Mouse (Mus musculus): ENCODE results near the gene 1700011L22Rik. TPM values are rescaled to one million over a fixed set of nuclear protein-coding genes. Genes with fewer than 3 reads are reported as not detected.

The 1700011L22Rik gene
- polyA plus RNA-seq, 2 experiments: not detected

- H3K9me3 ChIP-seq (ENCODE audit: control insufficient read depth, low read length): no peaks in the 10 kb centered on the region
- 25% methylated on average over 10 of the region's 10 CpGs for WGBS
- ATAC-seq (ENCODE audit: low FRiP score, low read depth) (peak; percentile 78), DNase-seq (ENCODE audit: low spot score) (peak; percentile 82)
- peak overlapping the region; percentile 75; the same call in 1 of the 2 replicates for H3K27ac ChIP-seq (replicated peaks; ENCODE audit: low read depth, low read length)
- peaks cover 21% of the 10 kb centered on the region for H3K4me1 ChIP-seq (ENCODE audit: control insufficient read depth, insufficient read depth, low read length)
- no peaks in the 10 kb centered on the region for H3K27me3 ChIP-seq (ENCODE audit: control insufficient read depth, insufficient read depth, low read length)
- peaks cover 24% of the 10 kb centered on the region for H3K36me3 ChIP-seq (ENCODE audit: control insufficient read depth, insufficient read depth, low read length)
- H3K4me2 ChIP-seq (replicated peaks; ENCODE audit: low read depth, low read length, severe bottlenecking): no peak overlapping the region
- TF ChIP-seq POLR2A (IDR thresholded peaks at IDR 0.05; ENCODE audit: borderline replicate concordance, extremely low read depth, insufficient read depth, insufficient read length): no peak
- no peak overlapping the region for H3K9ac ChIP-seq (ENCODE audit: low read depth, low read length, severe bottlenecking)
- H3K4me3 ChIP-seq (replicated peaks; ENCODE audit: low read length): no peak overlapping the region
These were observed 85.6 kb downstream of the 1700011L22Rik start for GRCm38 (mm10) chr8:79162533-79163308.

DNA sequence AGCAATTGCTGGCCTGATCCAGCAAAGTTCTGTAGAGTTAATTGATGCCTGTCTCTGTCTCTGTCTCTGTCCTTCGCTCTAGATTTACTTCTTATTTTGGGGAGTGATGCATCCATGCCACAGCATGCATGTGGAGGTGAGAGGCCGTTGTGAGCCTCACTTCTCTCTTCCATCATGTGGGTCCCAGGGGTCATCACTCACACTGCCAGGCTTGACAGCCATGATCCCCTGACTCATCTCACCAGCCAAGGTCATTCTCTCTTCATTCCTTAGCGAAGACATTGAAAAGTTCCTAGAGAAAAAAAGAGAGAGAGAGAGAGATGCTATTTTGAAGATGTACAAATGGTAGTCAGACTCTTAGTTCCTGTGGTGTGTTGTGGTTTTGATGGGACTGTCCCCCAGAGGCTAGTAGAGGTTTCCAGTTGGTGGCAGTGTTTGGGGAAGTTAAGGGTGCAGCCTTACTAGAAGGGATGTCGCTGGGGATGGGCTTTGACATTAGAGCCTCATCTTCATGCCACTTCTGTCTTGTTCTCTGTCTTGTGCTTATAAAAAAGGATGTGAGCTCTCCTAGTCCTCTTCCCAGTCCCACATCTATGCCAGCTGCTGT is 87.1 kb downstream of the 1700011L22Rik start:
- DNase-seq (ENCODE audit: low spot score) (no peak), ATAC-seq (ENCODE audit: low FRiP score, low read depth) (no peak)
- no peak overlapping the region for H3K4me2 ChIP-seq (replicated peaks; ENCODE audit: low read depth, low read length, severe bottlenecking)
- peaks cover 30% of the 10 kb centered on the region for H3K36me3 ChIP-seq (ENCODE audit: control insufficient read depth, insufficient read depth, low read length)
- H3K9me3 ChIP-seq (ENCODE audit: control insufficient read depth, low read length): no peaks in the 10 kb centered on the region
- H3K27me3 ChIP-seq (ENCODE audit: control insufficient read depth, insufficient read depth, low read length): no peaks in the 10 kb centered on the region
- H3K9ac ChIP-seq (ENCODE audit: low read depth, low read length, severe bottlenecking): no peak overlapping the region
- no peak overlapping the region for H3K27ac ChIP-seq (replicated peaks; ENCODE audit: low read depth, low read length)
- H3K4me1 ChIP-seq (ENCODE audit: control insufficient read depth, insufficient read depth, low read length): peaks cover 27% of the 10 kb centered on the region
- no peak for TF ChIP-seq POLR2A (IDR thresholded peaks at IDR 0.05; ENCODE audit: borderline replicate concordance, extremely low read depth, insufficient read depth, insufficient read length)
- WGBS: 90% methylated on average over 4 of the region's 4 CpGs
- H3K4me3 ChIP-seq (replicated peaks; ENCODE audit: low read length): no peak overlapping the region

Other genes with a start within 250 kb of the 1700011L22Rik start
- gene Zfp827, start 220.1 kb downstream of the 1700011L22Rik start, polyA plus RNA-seq (2012; rRNA removed): 35.2 and 47.8 TPM in 2 replicates
- 15.1 and 19.3 TPM in 2 replicates for gene Zfp827, start 220.1 kb downstream of the 1700011L22Rik start, polyA plus RNA-seq (2014; fragmentation: Nextera tagmentation; extraction: Ambion mirVana)
- 11.7 and 16.9 TPM in 2 replicates for gene Mmaa, start 46.4 kb upstream of the 1700011L22Rik start, polyA plus RNA-seq (2012; rRNA removed)
- 15.7 and 16.8 TPM in 2 replicates for gene Mmaa, start 46.4 kb upstream of the 1700011L22Rik start, polyA plus RNA-seq (2014; fragmentation: Nextera tagmentation; extraction: Ambion mirVana)
- gene Smad1, start 150.9 kb upstream of the 1700011L22Rik start, polyA plus RNA-seq (2012; rRNA removed): 41.6 and 61.1 TPM in 2 replicates
- gene Smad1, start 150.9 kb upstream of the 1700011L22Rik start, polyA plus RNA-seq (2014; fragmentation: Nextera tagmentation; extraction: Ambion mirVana): 71.8 and 73.7 TPM in 2 replicates